Mouse (Mus musculus) midbrain, postnatal 0 days (tissue): ENCODE results near the gene Hapln2. TPM values are rescaled to one million over a fixed set of nuclear protein-coding genes. Genes with fewer than 3 reads are reported as not detected.

ENCODE experiments used
- ATAC-seq: fragments of 200-750 bp; cut with Nextera tagmentation; 2 replicates; pipeline ENCODE4 v1.8.0; 2017; ENCODE audit warnings: moderate number of reproducible peaks, mild to moderate bottlenecking, moderate TSS enrichment, moderate library complexity; ENCODE audit not compliant: low FRiP score
- DNase-seq: peaks from one replicate; pipeline ENCODE4 v3.0.0-alpha.2; 2015; ENCODE audit warnings: low spot score
- H3K27ac ChIP-seq: fragments of 300-500 bp; sonication (generic); 2 replicates; pipeline ENCODE4 v1.5.1; 2014; ENCODE audit warnings: low read depth, mild to moderate bottlenecking, low read length, mixed read lengths
- H3K27me3 ChIP-seq: fragments of 300-500 bp; sonication (generic); 2 replicates; pipeline ENCODE4 v1.6.1; 2014; ENCODE audit warnings: low read length, control low read depth, mixed read lengths; ENCODE audit not compliant: insufficient read depth
- H3K36me3 ChIP-seq: fragments of 300-500 bp; sonication (generic); 2 replicates; pipeline ENCODE4 v1.6.1; 2014; ENCODE audit warnings: low read length, control low read depth, mixed read lengths; ENCODE audit not compliant: insufficient read depth
- H3K4me1 ChIP-seq: fragments of 300-500 bp; sonication (generic); 2 replicates; pipeline ENCODE4 v1.6.1; 2014; ENCODE audit warnings: mild to moderate bottlenecking, control low read depth, antibody characterized with exemption, low read length, mixed read lengths; ENCODE audit not compliant: insufficient read depth
- H3K4me2 ChIP-seq: fragments of 300-500 bp; sonication (generic); 2 replicates; pipeline ENCODE4 v1.6.1; 2014; ENCODE audit warnings: low read depth, mild to moderate bottlenecking, low read length, mixed read lengths; ENCODE audit not compliant: poor library complexity, severe bottlenecking
- H3K4me3 ChIP-seq: fragments of 300-500 bp; sonication (generic); 2 replicates; pipeline ENCODE4 v1.5.1; 2014; ENCODE audit warnings: low read depth, mild to moderate bottlenecking, low read length, moderate library complexity
- H3K9ac ChIP-seq: fragments of 300-500 bp; sonication (generic); replicated peaks from 2 replicates; pipeline ENCODE4 v1.6.1; 2014; ENCODE audit warnings: mild to moderate bottlenecking, low read length, moderate library complexity, mixed read lengths; ENCODE audit not compliant: poor library complexity, severe bottlenecking
- H3K9me3 ChIP-seq: fragments of 300-500 bp; sonication (generic); 2 replicates; pipeline ENCODE4 v1.6.1; 2016; ENCODE audit warnings: low read length, control low read depth
- CTCF ChIP-seq: IDR thresholded peaks from 2 replicates; pipeline ENCODE4 v1.5.1; 2016; ENCODE audit warnings: antibody characterized with exemption, mild to moderate bottlenecking
- WGBS: fragments of 180-500 bp; shearing (Covaris S2); extraction: QIAGEN DNeasy Blood & Tissue Kit; methylation state at CpG from one replicate; pipeline ENCODE4 v1.1.7; 2014; 5-methylcytosine and 5-hydroxymethylcytosine counted together
- polyA plus RNA-seq: library from polyadenylated mRNA; unstranded; fragments of >200 nt; fragmentation: Nextera tagmentation; extraction: Ambion mirVana; gene quantifications from 2 replicates; pipeline ENCODE4 v1.2.1, GENCODE M21; 2015
- total RNA-seq: library from RNA; depleted of rRNA; stranded (reverse); fragments of >200 nt; gene quantifications from 2 replicates; pipeline ENCODE4 v1.2.3, GENCODE M21; 2014

Gene Hapln2
- total and polyA plus RNA-seq, 2 experiments from 2014 or later = 0.85 to 3.0 TPM

DNA sequence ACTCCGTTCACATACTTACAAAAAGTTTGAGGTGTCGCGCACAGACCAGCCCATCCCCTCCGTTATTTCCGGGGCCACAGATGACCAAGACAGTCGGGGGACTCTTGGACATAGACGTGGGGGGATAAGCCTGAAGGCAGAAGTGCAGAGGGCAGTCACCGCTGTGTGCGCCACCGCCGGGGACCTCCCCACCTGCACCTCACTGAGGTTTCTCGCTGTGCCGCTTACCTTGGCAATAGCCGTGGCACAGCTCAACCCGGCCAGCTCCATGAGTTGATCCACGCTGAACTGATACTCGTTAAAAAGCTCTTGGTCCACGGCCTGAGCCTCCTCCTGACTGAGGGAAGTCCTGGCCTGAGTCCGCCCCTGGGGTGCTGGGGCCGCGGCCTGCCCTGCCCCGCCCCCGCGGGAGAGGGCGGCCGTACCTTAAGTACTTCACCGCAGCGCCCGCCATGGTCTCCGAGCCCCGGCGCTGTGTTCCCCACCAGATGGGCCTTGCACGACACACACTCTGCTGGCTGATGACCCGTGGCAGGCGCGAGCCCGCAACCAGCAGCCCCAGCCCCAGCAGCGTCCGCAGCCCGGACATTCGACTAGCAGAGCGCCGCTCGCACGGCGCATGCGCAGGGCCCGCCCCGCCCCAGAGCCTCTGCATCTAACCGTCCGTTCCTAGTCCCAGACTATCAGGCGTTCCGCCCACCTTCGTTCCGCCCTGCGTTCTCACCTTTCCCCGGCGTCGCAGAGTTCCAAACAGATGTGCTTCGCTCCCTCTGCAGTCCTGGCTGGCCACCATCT lies 30.7 kb upstream of the Hapln2 start, which contains the start of gene Naxe:
Naxe (minus strand) TSS at position 594 of the 795 bp plus-strand sequence.
- peaks cover 16% of the 10 kb centered on the region for H3K36me3 ChIP-seq
- H3K27ac ChIP-seq = peak within 1 kb of the TSS; percentile 67
- ATAC-seq (peak; percentile 91), DNase-seq (peak; percentile 94)
- no peaks in the 10 kb centered on the region for H3K9me3 ChIP-seq
- peak within 1 kb of the TSS; percentile 86 for H3K9ac ChIP-seq
- H3K4me1 ChIP-seq = peaks cover 7% of the 10 kb centered on the region; the same call in 1 of the 2 replicates
- TF ChIP-seq CTCF = no peak
- peak within 1 kb of the TSS; percentile 85 for H3K4me2 ChIP-seq
- H3K27me3 ChIP-seq = no peaks in the 10 kb centered on the region
- H3K4me3 ChIP-seq = peak within 1 kb of the TSS; percentile 96
- WGBS = under 1% methylated on average over 59 of the region's 60 CpGs

DNA sequence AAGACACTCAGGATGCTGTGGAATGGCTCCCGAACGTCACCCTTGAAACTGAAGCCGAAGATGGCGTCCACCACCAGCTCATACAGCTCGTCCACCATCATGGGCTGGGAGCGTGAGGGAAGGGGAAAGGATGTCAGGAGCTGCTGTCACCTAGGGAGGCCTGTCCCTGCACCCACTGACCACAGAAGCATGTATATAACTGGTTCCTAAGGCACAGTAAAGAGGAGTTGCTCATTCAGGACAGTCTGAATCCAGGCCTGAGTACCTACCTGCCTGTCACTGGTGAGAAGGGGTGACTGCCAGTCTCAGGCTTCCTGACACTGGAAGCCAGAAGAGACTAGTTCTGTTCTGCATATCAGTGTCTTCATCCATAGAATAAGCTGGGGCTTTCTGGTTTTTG lies 29.6 kb upstream of the Hapln2 start:
- Histone ChIP-seq H3K4me1 (peaks cover 7% of the 10 kb centered on the region; the same call in 1 of the 2 replicates), H3K36me3 (peaks cover 18% of the 10 kb centered on the region), H3K9ac (peak overlapping the region; percentile 86; the same call in 1 of the 2 replicates), H3K4me3 (peak overlapping the region; percentile 96; the same call in 1 of the 2 replicates), H3K9me3 (no peaks in the 10 kb centered on the region), H3K27ac (no peak overlapping the region), H3K27me3 (no peaks in the 10 kb centered on the region), H3K4me2 (peak overlapping the region; percentile 85)
- no peak for TF ChIP-seq CTCF
- ATAC-seq = no peak
- 90% methylated on average over 6 of the region's 6 CpGs for WGBS
- no peak for DNase-seq

DNA sequence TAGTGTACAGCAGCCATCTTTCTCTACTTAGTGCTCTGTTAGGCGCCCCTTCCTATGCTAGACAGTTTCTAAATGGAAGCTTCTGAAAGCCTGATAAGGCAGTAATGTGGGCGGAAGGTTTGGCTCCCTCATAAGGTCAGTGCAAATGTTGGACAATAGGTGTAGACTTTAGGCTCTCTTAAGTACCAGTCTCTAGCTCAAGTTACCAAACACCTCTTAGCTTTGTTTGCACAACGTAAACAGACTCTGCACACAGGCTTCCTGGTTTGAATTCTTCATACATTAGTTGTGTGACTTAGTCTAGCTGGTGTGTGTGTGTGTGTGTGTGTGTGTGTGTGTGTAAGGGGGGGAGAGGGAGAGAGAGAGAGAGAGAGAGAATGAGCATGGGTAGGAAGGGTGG lies 22.1 kb upstream of the Hapln2 start:
- H3K27me3 ChIP-seq = no peaks in the 10 kb centered on the region
- H3K4me3 ChIP-seq = no peak overlapping the region
- 92% methylated on average over 3 of the region's 3 CpGs for WGBS
- no peak for ATAC-seq
- no peak for DNase-seq
- H3K4me2 ChIP-seq = no peak overlapping the region
- no peaks in the 10 kb centered on the region for H3K4me1 ChIP-seq
- no peak overlapping the region for H3K27ac ChIP-seq
- H3K9ac ChIP-seq = no peak overlapping the region
- H3K36me3 ChIP-seq = peaks cover 24% of the 10 kb centered on the region
- TF ChIP-seq CTCF = no peak
- H3K9me3 ChIP-seq = no peaks in the 10 kb centered on the region

DNA sequence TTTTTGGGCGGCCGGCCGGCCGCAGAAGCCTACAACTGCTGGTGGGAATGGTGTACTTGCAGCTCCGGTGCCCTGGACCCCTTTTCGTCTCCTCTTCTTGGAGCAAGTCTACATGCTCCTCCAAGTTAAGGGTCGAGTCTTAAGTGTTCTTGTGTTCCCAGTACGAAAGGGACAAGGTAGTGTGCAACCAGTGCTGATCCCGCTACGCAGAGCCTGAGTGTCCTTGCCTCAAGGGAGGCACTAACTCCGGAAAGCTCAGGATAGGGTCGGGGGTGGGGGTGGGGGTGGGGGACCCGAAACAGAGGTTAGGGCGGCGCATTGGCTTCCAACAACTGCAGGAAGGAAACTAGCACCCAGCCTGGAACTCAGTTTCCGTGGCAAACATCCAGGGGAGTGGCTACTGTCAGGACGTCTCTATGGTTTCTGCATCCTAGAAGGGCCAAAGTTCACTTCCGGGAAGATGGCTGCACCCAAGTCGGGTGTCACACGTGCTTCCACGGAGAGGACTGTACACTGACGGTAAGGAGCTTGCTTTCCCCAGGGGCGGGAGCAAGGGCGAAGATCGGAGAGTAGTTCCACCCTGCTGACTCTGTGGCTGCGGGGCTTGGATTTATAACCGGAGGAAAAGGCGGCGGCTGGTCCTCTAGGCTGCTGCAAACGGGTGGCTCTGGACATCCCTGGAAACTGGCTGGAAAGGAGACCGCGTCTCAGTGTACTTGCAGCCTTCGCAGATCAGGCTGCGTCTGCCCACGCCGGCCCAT lies 15.5 kb upstream of the Hapln2 start, which contains the start of gene Gpatch4:
Gpatch4 (plus strand) TSS at position 448 of the 761 bp plus-strand sequence.
- DNase-seq (peak; percentile 98), ATAC-seq (peak; percentile 90)
- Histone ChIP-seq H3K27ac (peak within 1 kb of the TSS; percentile 60), H3K4me3 (peak within 1 kb of the TSS; percentile 80), H3K36me3 (no peaks in the 10 kb centered on the region), H3K27me3 (no peaks in the 10 kb centered on the region), H3K9me3 (no peaks in the 10 kb centered on the region), H3K9ac (peak within 1 kb of the TSS; percentile 62), H3K4me1 (no peaks in the 10 kb centered on the region), H3K4me2 (peak within 1 kb of the TSS; percentile 75)
- TF ChIP-seq CTCF = no peak
- WGBS = 11% methylated on average over 36 of the region's 36 CpGs

DNA sequence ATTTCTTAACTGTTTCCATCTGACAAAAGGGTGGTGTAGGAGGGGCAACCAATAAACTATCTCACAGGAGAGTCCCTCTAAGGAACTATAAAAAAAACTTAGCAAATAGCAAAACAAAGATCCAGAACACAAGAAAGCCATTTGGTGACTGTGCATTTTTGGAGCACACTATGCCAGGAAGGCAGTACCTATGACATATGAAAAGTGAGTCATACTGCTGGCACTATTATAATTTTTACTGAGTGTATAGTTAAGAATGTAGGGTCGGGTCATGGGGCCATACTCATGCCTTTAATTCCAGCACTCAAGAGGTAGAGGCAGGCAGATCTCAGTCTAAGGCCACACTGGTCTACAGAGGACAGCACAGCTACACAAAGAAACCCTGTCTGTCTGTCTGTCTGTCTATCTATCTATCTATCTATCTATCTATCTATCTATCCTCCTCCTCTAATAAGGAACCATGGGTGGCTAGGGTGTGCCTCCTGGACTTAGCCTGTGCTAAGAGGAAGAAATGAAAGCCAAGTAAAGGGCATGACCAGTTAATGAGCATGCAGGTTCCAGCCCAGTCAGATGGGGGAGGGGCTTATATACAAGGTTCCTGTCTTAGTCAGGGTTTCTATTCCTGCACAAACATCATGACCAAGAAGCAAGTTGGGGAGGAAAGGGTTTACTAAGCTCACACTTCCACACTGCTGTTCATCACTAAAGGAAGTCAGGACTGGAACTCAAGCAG lies 8.3 kb upstream of the Hapln2 start:
- H3K4me3 ChIP-seq = no peak overlapping the region
- no peaks in the 10 kb centered on the region for H3K4me1 ChIP-seq
- H3K27ac ChIP-seq = no peak overlapping the region
- no peak overlapping the region for H3K4me2 ChIP-seq
- no peak overlapping the region for H3K9ac ChIP-seq
- no peaks in the 10 kb centered on the region for H3K9me3 ChIP-seq
- no peak for ATAC-seq
- peaks cover 9% of the 10 kb centered on the region; the same call in 1 of the 2 replicates for H3K27me3 ChIP-seq
- no peaks in the 10 kb centered on the region for H3K36me3 ChIP-seq
- WGBS = 61% methylated on average over 1 of the region's 1 CpGs
- TF ChIP-seq CTCF = no peak
- no peak for DNase-seq
